Mouse (Mus musculus): ENCODE measurements at regions not wholly inside any gene's neighbourhood (a gene's known extent, or its start where the extent isn't known, plus 50 kb on each side); places are given as distances from the start of the nearest gene placed in this dataset.
A peak's percentile ranks its signal among the peaks of the same experiment; 100 is the strongest.

GRCm38 (mm10) chr12:39682121-39682520, 355.7 kb downstream of the Arl4a start:
- ATAC-seq (ENCODE audit: extremely low read depth, insufficient number of reproducible peaks, low FRiP score, poor library complexity, severe bottlenecking) = no peak
- Histone ChIP-seq H3K27me3 (ENCODE audit: insufficient read depth, low read length) (no peaks in the 10 kb centered on the region), H3K9me3 (replicated peaks) (no peaks in the 10 kb centered on the region), H3K36me3 (replicated peaks) (no peaks in the 10 kb centered on the region), H3K4me3 (ENCODE audit: low read depth, low read length) (no peak overlapping the region), H3K4me1 (ENCODE audit: insufficient read depth, low read depth, low read length) (no peaks in the 10 kb centered on the region)
- no peak for DNase-seq (ENCODE audit: low spot score)
- TF ChIP-seq GATA1 (IDR thresholded peaks at IDR 0.05; ENCODE audit: borderline replicate concordance, low read length) = no peak
- TF ChIP-seq POLR2AphosphoS5 (IDR thresholded peaks at IDR 0.05; ENCODE audit: insufficient replicate concordance, low read depth, low read length) = no peak
- no peak for TF ChIP-seq TAL1 (conservative IDR thresholded peaks at IDR 0.05; ENCODE audit: low read depth, low read length)

- no peak overlapping the region for H3K4me3 ChIP-seq (ENCODE audit: low read depth, low read length)
- no peaks in the 10 kb centered on the region for H3K4me1 ChIP-seq (ENCODE audit: insufficient read depth, low read depth, low read length)
- no peaks in the 10 kb centered on the region for H3K27me3 ChIP-seq (ENCODE audit: insufficient read depth, low read length)
- DNase-seq (ENCODE audit: low spot score) (no peak), ATAC-seq (ENCODE audit: extremely low read depth, insufficient number of reproducible peaks, low FRiP score, poor library complexity, severe bottlenecking) (no peak)
- no peaks in the 10 kb centered on the region for H3K9me3 ChIP-seq (replicated peaks)
- TF ChIP-seq CTCF (IDR thresholded peaks at IDR 0.05; ENCODE audit: low read depth, low read length) = no peak
- H3K36me3 ChIP-seq (replicated peaks) = no peaks in the 10 kb centered on the region
Measured at GRCm38 (mm10) chr12:39675608-39676007, 362.2 kb downstream of the Arl4a start.

GRCm38 (mm10) chr12:39667701-39668100, 370.1 kb downstream of the Arl4a start:
- no peaks in the 10 kb centered on the region for H3K36me3 ChIP-seq (replicated peaks)
- TF ChIP-seq POLR2AphosphoS5 (IDR thresholded peaks at IDR 0.05; ENCODE audit: insufficient replicate concordance, low read depth, low read length) (no peak), TAL1 (conservative IDR thresholded peaks at IDR 0.05; ENCODE audit: low read depth, low read length) (no peak), GATA1 (IDR thresholded peaks at IDR 0.05; ENCODE audit: borderline replicate concordance, low read length) (no peak), GATA2 (IDR thresholded peaks at IDR 0.05; ENCODE audit: borderline replicate concordance, low read depth, low read length) (no peak)
- DNase-seq (ENCODE audit: low spot score) = no peak
- no peak for ATAC-seq (ENCODE audit: extremely low read depth, insufficient number of reproducible peaks, low FRiP score, poor library complexity, severe bottlenecking)
- H3K9me3 ChIP-seq (replicated peaks) = no peaks in the 10 kb centered on the region
- peaks cover 2% of the 10 kb centered on the region; the same call in 1 of the 2 replicates for H3K27me3 ChIP-seq (ENCODE audit: insufficient read depth, low read length)
- no peaks in the 10 kb centered on the region for H3K4me1 ChIP-seq (ENCODE audit: insufficient read depth, low read depth, low read length)
- no peak overlapping the region for H3K4me3 ChIP-seq (ENCODE audit: low read depth, low read length)

GRCm38 (mm10) chr12:39665448-39665847, 372.4 kb downstream of the Arl4a start:
- ATAC-seq (ENCODE audit: extremely low read depth, insufficient number of reproducible peaks, low FRiP score, poor library complexity, severe bottlenecking) (peak; percentile 76), DNase-seq (ENCODE audit: low spot score) (peak; percentile 14)
- Histone ChIP-seq H3K9me3 (replicated peaks) (no peaks in the 10 kb centered on the region), H3K36me3 (replicated peaks) (no peaks in the 10 kb centered on the region), H3K27me3 (ENCODE audit: insufficient read depth, low read length) (peaks cover 2% of the 10 kb centered on the region; the same call in 1 of the 2 replicates), H3K4me1 (ENCODE audit: insufficient read depth, low read depth, low read length) (no peaks in the 10 kb centered on the region; the same call in 1 of the 2 replicates), H3K4me3 (ENCODE audit: low read depth, low read length) (no peak overlapping the region)
- 0 out of 2 replicates have a peak, but pooled peaks have one; percentile 10 for TF ChIP-seq CTCF (IDR thresholded peaks at IDR 0.05; ENCODE audit: low read depth, low read length)
- TF ChIP-seq GATA2 (IDR thresholded peaks at IDR 0.05; ENCODE audit: borderline replicate concordance, low read depth, low read length) = no peak
- no peak for TF ChIP-seq TAL1 (conservative IDR thresholded peaks at IDR 0.05; ENCODE audit: low read depth, low read length)
- TF ChIP-seq POLR2AphosphoS5 (IDR thresholded peaks at IDR 0.05; ENCODE audit: insufficient replicate concordance, low read depth, low read length) = no peak

GRCm38 (mm10) chr12:39660420-39660819, 377.4 kb downstream of the Arl4a start:
- no peak for TF ChIP-seq CTCF (IDR thresholded peaks at IDR 0.05; ENCODE audit: low read depth, low read length)
- no peak for TF ChIP-seq GATA1 (IDR thresholded peaks at IDR 0.05; ENCODE audit: borderline replicate concordance, low read length)
- no peak for TF ChIP-seq POLR2AphosphoS5 (IDR thresholded peaks at IDR 0.05; ENCODE audit: insufficient replicate concordance, low read depth, low read length)
- TF ChIP-seq TAL1 (conservative IDR thresholded peaks at IDR 0.05; ENCODE audit: low read depth, low read length) = no peak
- TF ChIP-seq GATA2 (IDR thresholded peaks at IDR 0.05; ENCODE audit: borderline replicate concordance, low read depth, low read length) = no peak
- H3K27me3 ChIP-seq (ENCODE audit: insufficient read depth, low read length) = no peaks in the 10 kb centered on the region
- H3K4me1 ChIP-seq (ENCODE audit: insufficient read depth, low read depth, low read length) = peaks cover 2% of the 10 kb centered on the region; the same call in 1 of the 2 replicates
- H3K9me3 ChIP-seq (replicated peaks) = no peaks in the 10 kb centered on the region
- H3K36me3 ChIP-seq (replicated peaks) = no peaks in the 10 kb centered on the region
- ATAC-seq (ENCODE audit: extremely low read depth, insufficient number of reproducible peaks, low FRiP score, poor library complexity, severe bottlenecking) (peak; percentile 67), DNase-seq (ENCODE audit: low spot score) (no peak)
- no peak overlapping the region for H3K4me3 ChIP-seq (ENCODE audit: low read depth, low read length)

GRCm38 (mm10) chr12:39656606-39657005, 381.2 kb downstream of the Arl4a start:
- Histone ChIP-seq H3K9me3 (replicated peaks) (no peaks in the 10 kb centered on the region), H3K4me3 (ENCODE audit: low read depth, low read length) (no peak overlapping the region), H3K36me3 (replicated peaks) (no peaks in the 10 kb centered on the region), H3K27me3 (ENCODE audit: insufficient read depth, low read length) (no peaks in the 10 kb centered on the region), H3K4me1 (ENCODE audit: insufficient read depth, low read depth, low read length) (peaks cover 2% of the 10 kb centered on the region; the same call in 1 of the 2 replicates)
- TF ChIP-seq GATA2 (IDR thresholded peaks at IDR 0.05; ENCODE audit: borderline replicate concordance, low read depth, low read length) = no peak
- TF ChIP-seq GATA1 (IDR thresholded peaks at IDR 0.05; ENCODE audit: borderline replicate concordance, low read length) = no peak
- TF ChIP-seq TAL1 (conservative IDR thresholded peaks at IDR 0.05; ENCODE audit: low read depth, low read length) = no peak
- TF ChIP-seq POLR2AphosphoS5 (IDR thresholded peaks at IDR 0.05; ENCODE audit: insufficient replicate concordance, low read depth, low read length) = no peak
- TF ChIP-seq CTCF (IDR thresholded peaks at IDR 0.05; ENCODE audit: low read depth, low read length) = no peak
- no peak for DNase-seq (ENCODE audit: low spot score)
- no peak for ATAC-seq (ENCODE audit: extremely low read depth, insufficient number of reproducible peaks, low FRiP score, poor library complexity, severe bottlenecking)

- TF ChIP-seq POLR2AphosphoS5 (IDR thresholded peaks at IDR 0.05; ENCODE audit: insufficient replicate concordance, low read depth, low read length) (no peak), CTCF (IDR thresholded peaks at IDR 0.05; ENCODE audit: low read depth, low read length) (no peak), TAL1 (conservative IDR thresholded peaks at IDR 0.05; ENCODE audit: low read depth, low read length) (no peak)
- H3K36me3 ChIP-seq (replicated peaks) = no peaks in the 10 kb centered on the region
- H3K9me3 ChIP-seq (replicated peaks) = no peaks in the 10 kb centered on the region
- H3K27me3 ChIP-seq (ENCODE audit: insufficient read depth, low read length) = no peaks in the 10 kb centered on the region; the same call in 1 of the 2 replicates
- no peaks in the 10 kb centered on the region for H3K4me1 ChIP-seq (ENCODE audit: insufficient read depth, low read depth, low read length)
- H3K4me3 ChIP-seq (ENCODE audit: low read depth, low read length) = no peak overlapping the region
- ATAC-seq (ENCODE audit: extremely low read depth, insufficient number of reproducible peaks, low FRiP score, poor library complexity, severe bottlenecking) (no peak), DNase-seq (ENCODE audit: low spot score) (no peak)
Measured at GRCm38 (mm10) chr12:39648952-39649351, 388.9 kb downstream of the Arl4a start.

All from G1E (cell line).